Mouse (Mus musculus): ENCODE measurements around the gene 6430550D23Rik. TPM values are rescaled to one million over a fixed set of nuclear protein-coding genes. Genes with fewer than 3 reads are reported as not detected.

The 6430550D23Rik gene
- 1.3 and 2.2 TPM in 2 replicates for polyA plus RNA-seq (2015; fragmentation: Nextera tagmentation; extraction: Ambion mirVana)

- Histone ChIP-seq H3K4me2 (peak within 1 kb of the TSS; percentile 67), H3K9ac (peak within 1 kb of the TSS; percentile 90), H3K27me3 (no peaks in the 10 kb centered on the region), H3K4me1 (peaks cover 10% of the 10 kb centered on the region), H3K27ac (peak within 1 kb of the TSS; percentile 75), H3K9me3 (no peaks in the 10 kb centered on the region), H3K36me3 (peaks cover 40% of the 10 kb centered on the region), H3K4me3 (peak within 1 kb of the TSS; percentile 89)
- peak; percentile 99 for ATAC-seq (ENCODE audit: insufficient number of reproducible peaks, insufficient read depth, low FRiP score, low TSS enrichment, low read depth)
- under 1% methylated on average over 45 of the region's 45 CpGs for WGBS
Observed at GRCm38 (mm10) chr2:156007888-156008532, at the start of gene 6430550D23Rik, which contains the start of gene Ergic3. 6430550D23Rik (minus strand) TSS chr2:156007977. Ergic3 (plus strand) TSS chr2:156008045.

GRCm38 (mm10) chr2:156052816-156053215 lies 45.0 kb upstream of the 6430550D23Rik start, which contains the start of gene Fer1l4:
Fer1l4 (minus strand) TSS chr2:156052947.
- Histone ChIP-seq H3K9me3 (no peaks in the 10 kb centered on the region), H3K9ac (no peak within 1 kb of the TSS), H3K36me3 (no peaks in the 10 kb centered on the region), H3K4me2 (no peak within 1 kb of the TSS), H3K4me1 (peaks cover 3% of the 10 kb centered on the region; the same call in 1 of the 2 replicates), H3K4me3 (no peak within 1 kb of the TSS), H3K27ac (no peak within 1 kb of the TSS), H3K27me3 (peaks cover 9% of the 10 kb centered on the region; the same call in 1 of the 2 replicates)
- WGBS = 73% methylated on average over 9 of the region's 9 CpGs
- no peak for ATAC-seq (ENCODE audit: insufficient number of reproducible peaks, insufficient read depth, low FRiP score, low TSS enrichment, low read depth)

- Histone ChIP-seq H3K27me3 (peaks cover 16% of the 10 kb centered on the region), H3K9ac (peak overlapping the region; percentile 56), H3K4me1 (peaks cover 4% of the 10 kb centered on the region; the same call in 1 of the 2 replicates), H3K27ac (no peak overlapping the region), H3K36me3 (no peaks in the 10 kb centered on the region), H3K4me2 (peak overlapping the region; percentile 50), H3K9me3 (no peaks in the 10 kb centered on the region), H3K4me3 (peak overlapping the region; percentile 20)
- ATAC-seq (ENCODE audit: insufficient number of reproducible peaks, insufficient read depth, low FRiP score, low TSS enrichment, low read depth) = no peak
- 4% methylated on average over 19 of the region's 19 CpGs for WGBS
Observed at GRCm38 (mm10) chr2:156047929-156048328, 40.2 kb upstream of the 6430550D23Rik start.

GRCm38 (mm10) chr2:156042903-156043302 lies 35.1 kb upstream of the 6430550D23Rik start:
- Histone ChIP-seq H3K4me1 (0 out of 2 replicates have a peak, but pooled peaks cover 2% of the 10 kb centered on the region), H3K9ac (no peak overlapping the region), H3K27ac (no peak overlapping the region), H3K4me2 (no peak overlapping the region), H3K27me3 (peaks cover 10% of the 10 kb centered on the region), H3K9me3 (no peaks in the 10 kb centered on the region), H3K4me3 (no peak overlapping the region), H3K36me3 (no peaks in the 10 kb centered on the region)
- WGBS = 84% methylated on average over 8 of the region's 8 CpGs
- no peak for ATAC-seq (ENCODE audit: insufficient number of reproducible peaks, insufficient read depth, low FRiP score, low TSS enrichment, low read depth)

GRCm38 (mm10) chr2:156039390-156039789 lies 31.6 kb upstream of the 6430550D23Rik start:
- WGBS = 89% methylated on average over 3 of the region's 3 CpGs
- Histone ChIP-seq H3K9me3 (no peaks in the 10 kb centered on the region), H3K4me2 (no peak overlapping the region), H3K36me3 (no peaks in the 10 kb centered on the region), H3K4me3 (no peak overlapping the region), H3K27me3 (no peaks in the 10 kb centered on the region), H3K9ac (no peak overlapping the region), H3K27ac (no peak overlapping the region), H3K4me1 (no peaks in the 10 kb centered on the region)
- ATAC-seq (ENCODE audit: insufficient number of reproducible peaks, insufficient read depth, low FRiP score, low TSS enrichment, low read depth) = no peak

- Histone ChIP-seq H3K36me3 (peaks cover 3% of the 10 kb centered on the region; the same call in 1 of the 2 replicates), H3K4me2 (no peak overlapping the region), H3K4me1 (no peaks in the 10 kb centered on the region), H3K27me3 (no peaks in the 10 kb centered on the region), H3K4me3 (no peak overlapping the region), H3K9ac (no peak overlapping the region), H3K27ac (no peak overlapping the region), H3K9me3 (no peaks in the 10 kb centered on the region)
- no peak for ATAC-seq (ENCODE audit: insufficient number of reproducible peaks, insufficient read depth, low FRiP score, low TSS enrichment, low read depth)
Observed at GRCm38 (mm10) chr2:156025482-156025881, 17.7 kb upstream of the 6430550D23Rik start.

- Histone ChIP-seq H3K4me3 (no peak overlapping the region), H3K4me1 (no peaks in the 10 kb centered on the region), H3K27ac (no peak overlapping the region), H3K9ac (no peak overlapping the region), H3K4me2 (no peak overlapping the region), H3K36me3 (peaks cover 38% of the 10 kb centered on the region), H3K27me3 (no peaks in the 10 kb centered on the region), H3K9me3 (no peaks in the 10 kb centered on the region)
- ATAC-seq (ENCODE audit: insufficient number of reproducible peaks, insufficient read depth, low FRiP score, low TSS enrichment, low read depth) = no peak
- 75% methylated on average over 2 of the region's 2 CpGs for WGBS
Observed at GRCm38 (mm10) chr2:156021765-156022164, 14.0 kb upstream of the 6430550D23Rik start.

- H3K36me3 ChIP-seq = peaks cover 43% of the 10 kb centered on the region
- no peaks in the 10 kb centered on the region for H3K9me3 ChIP-seq
- no peaks in the 10 kb centered on the region for H3K27me3 ChIP-seq
- no peak overlapping the region for H3K9ac ChIP-seq
- no peak overlapping the region for H3K4me3 ChIP-seq
- no peak overlapping the region for H3K4me2 ChIP-seq
- H3K4me1 ChIP-seq = no peaks in the 10 kb centered on the region
- no peak for ATAC-seq (ENCODE audit: insufficient number of reproducible peaks, insufficient read depth, low FRiP score, low TSS enrichment, low read depth)
- no peak overlapping the region for H3K27ac ChIP-seq
- WGBS = 82% methylated on average over 8 of the region's 8 CpGs
Observed at GRCm38 (mm10) chr2:156021219-156021618, 13.4 kb upstream of the 6430550D23Rik start.

- Histone ChIP-seq H3K9ac (no peak overlapping the region), H3K27ac (no peak overlapping the region), H3K9me3 (no peaks in the 10 kb centered on the region), H3K4me1 (no peaks in the 10 kb centered on the region), H3K36me3 (peaks cover 74% of the 10 kb centered on the region), H3K4me3 (no peak overlapping the region), H3K27me3 (no peaks in the 10 kb centered on the region), H3K4me2 (no peak overlapping the region)
- no peak for ATAC-seq (ENCODE audit: insufficient number of reproducible peaks, insufficient read depth, low FRiP score, low TSS enrichment, low read depth)
- WGBS = 85% methylated on average over 3 of the region's 3 CpGs
Observed at GRCm38 (mm10) chr2:156018106-156018505, 10.3 kb upstream of the 6430550D23Rik start.

GRCm38 (mm10) chr2:156005393-156005792 lies 2.4 kb downstream of the 6430550D23Rik start:
- no peak overlapping the region for H3K27ac ChIP-seq
- WGBS = 87% methylated on average over 4 of the region's 4 CpGs
- H3K4me2 ChIP-seq = no peak overlapping the region
- peaks cover 10% of the 10 kb centered on the region for H3K4me1 ChIP-seq
- H3K4me3 ChIP-seq = no peak overlapping the region
- no peaks in the 10 kb centered on the region for H3K27me3 ChIP-seq
- H3K36me3 ChIP-seq = peaks cover 19% of the 10 kb centered on the region
- no peak overlapping the region for H3K9ac ChIP-seq
- no peaks in the 10 kb centered on the region for H3K9me3 ChIP-seq
- ATAC-seq (ENCODE audit: insufficient number of reproducible peaks, insufficient read depth, low FRiP score, low TSS enrichment, low read depth) = no peak

GRCm38 (mm10) chr2:155991863-155992321 lies 15.9 kb downstream of the 6430550D23Rik start:
- Histone ChIP-seq H3K27me3 (no peaks in the 10 kb centered on the region), H3K4me1 (no peaks in the 10 kb centered on the region), H3K27ac (no peak overlapping the region), H3K36me3 (peaks cover 99% of the 10 kb centered on the region), H3K9ac (no peak overlapping the region), H3K9me3 (no peaks in the 10 kb centered on the region), H3K4me2 (no peak overlapping the region), H3K4me3 (no peak overlapping the region)
- 88% methylated on average over 14 of the region's 14 CpGs for WGBS
- no peak for ATAC-seq (ENCODE audit: insufficient number of reproducible peaks, insufficient read depth, low FRiP score, low TSS enrichment, low read depth)

GRCm38 (mm10) chr2:155991151-155991550 lies 16.6 kb downstream of the 6430550D23Rik start:
- ATAC-seq (ENCODE audit: insufficient number of reproducible peaks, insufficient read depth, low FRiP score, low TSS enrichment, low read depth) = no peak
- H3K4me2 ChIP-seq = no peak overlapping the region
- H3K9ac ChIP-seq = no peak overlapping the region
- peaks cover 99% of the 10 kb centered on the region for H3K36me3 ChIP-seq
- H3K4me1 ChIP-seq = no peaks in the 10 kb centered on the region
- 93% methylated on average over 10 of the region's 10 CpGs for WGBS
- H3K27ac ChIP-seq = no peak overlapping the region
- H3K4me3 ChIP-seq = no peak overlapping the region
- no peaks in the 10 kb centered on the region for H3K27me3 ChIP-seq
- no peaks in the 10 kb centered on the region for H3K9me3 ChIP-seq
